Mouse (Mus musculus) left cerebral cortex, adult 2 months (tissue): ENCODE measurements around the gene Zic5. TPM values are rescaled to one million over a fixed set of nuclear protein-coding genes. Genes with fewer than 3 reads are reported as not detected.
"Not testable (repeated sequence)": the region's sequence is repeated elsewhere in the genome, so short reads cannot be mapped to it uniquely, and the experiment has no call there.

Experiments used
- DNase-seq, 2 experiments: peaks; one replicate each; pipeline ENCODE4 v3.0.0; 2021 to 2022; ENCODE audit warnings: low spot score in 2 of 2, mixed read lengths in 1 of 2; ENCODE audit errors: extremely low spot score in 1 of 2
- H3K27ac ChIP-seq: fragments of 200-600 bp; 2 replicates; pipeline ENCODE4 v1.8.1; 2022
- H3K4me3 ChIP-seq: fragments of 200-600 bp; 2 replicates; pipeline ENCODE4 v1.8.1; 2022
- CTCF ChIP-seq: fragments of 200-600 bp; IDR thresholded peaks from 2 replicates; pipeline ENCODE4 v1.8.1; 2022; ENCODE audit warnings: antibody characterized with exemption, mild to moderate bottlenecking, moderate library complexity
- intact Hi-C: fragments of 180-260 bp; cut with DNase I; formaldehyde crosslinking; loops from one replicate; pipeline ENCODE4 v1.15.1; 2025
- total RNA-seq, 2 experiments: library from RNA; stranded (reverse); gene quantifications; 2 replicates each; pipeline ENCODE4 v1.2.3; 2021

Zic5 gene
- total RNA-seq, 2 experiments from 2014 or later: 4.1 to 4.8 TPM

GRCm38 (mm10) chr14:122461966-122462365 is 3.5 kb downstream of the Zic5 start:
- Histone ChIP-seq H3K4me3 (peak overlapping the region; percentile 24; the same call in 1 of the 2 replicates), H3K27ac (peak overlapping the region; percentile 18; the same call in 1 of the 2 replicates)
- DNase-seq: no peak
- no peak for TF ChIP-seq CTCF
- intact Hi-C loops: loop anchor here (10.0 kb wide), 1 partner anchor 357 kb away; the partner anchor contains the start of gene Tm9sf2

GRCm38 (mm10) chr14:122461500-122461899 is 4.0 kb downstream of the Zic5 start:
- intact Hi-C loops: loop anchor here (10.0 kb wide), 1 partner anchor 357 kb away; the partner anchor contains the start of gene Tm9sf2

GRCm38 (mm10) chr14:122460226-122460625 is 5.3 kb downstream of the Zic5 start:
- intact Hi-C loops: loop anchor here (10.0 kb wide), 1 partner anchor 355 kb away; the partner anchor contains the start of gene Tm9sf2
- no peak overlapping the region for H3K4me3 ChIP-seq
- DNase-seq: no peak
- H3K27ac ChIP-seq: no peak overlapping the region
- TF ChIP-seq CTCF: no peak

More at GRCm38 (mm10) chr14:122461500-122461899, 4.0 kb downstream of the Zic5 start:
- no peak for TF ChIP-seq CTCF
- peak overlapping the region; percentile 18; the same call in 1 of the 2 replicates for H3K27ac ChIP-seq
- H3K4me3 ChIP-seq: peak overlapping the region; percentile 24; the same call in 1 of the 2 replicates
- DNase-seq: no peak

GRCm38 (mm10) chr14:122459776-122460175 is 5.7 kb downstream of the Zic5 start:
- intact Hi-C loops: loop anchor here (10.0 kb wide), 1 partner anchor 355 kb away; the partner anchor contains the start of gene Tm9sf2
- H3K4me3 ChIP-seq: no peak overlapping the region
- H3K27ac ChIP-seq: no peak overlapping the region
- DNase-seq: no peak
- TF ChIP-seq CTCF: no peak

GRCm38 (mm10) chr14:122459332-122459731 is 6.1 kb downstream of the Zic5 start:
- H3K4me3 ChIP-seq, H3K27ac ChIP-seq, DNase-seq, intact Hi-C loops: not testable (repeated sequence)

- intact Hi-C loops: no loop called here
- Histone ChIP-seq H3K27ac (no peak overlapping the region), H3K4me3 (no peak overlapping the region)
- TF ChIP-seq CTCF: no peak
- no peak for DNase-seq
These were observed 9.9 kb downstream of the Zic5 start for GRCm38 (mm10) chr14:122455562-122455958.

- TF ChIP-seq CTCF: no peak
- DNase-seq: no peak
- intact Hi-C loops: loop anchor here (1.0 kb wide), 1 partner anchor 225 kb away; no protein-coding TSS in a partner anchor
- Histone ChIP-seq H3K27ac (no peak overlapping the region; the same call in 1 of the 2 replicates), H3K4me3 (no peak overlapping the region)
These were observed 10.4 kb downstream of the Zic5 start for GRCm38 (mm10) chr14:122454901-122455561.

GRCm38 (mm10) chr14:122453996-122454738 is 11.3 kb downstream of the Zic5 start:
- intact Hi-C loops: loop anchor here (1.0 kb wide), 1 partner anchor 224 kb away; no protein-coding TSS in a partner anchor
- no peak for TF ChIP-seq CTCF
- H3K27ac ChIP-seq: peak overlapping the region; percentile 52

GRCm38 (mm10) chr14:122453388-122453995 is 12.0 kb downstream of the Zic5 start:
- intact Hi-C loops: no loop called here
- no peak for DNase-seq
- Histone ChIP-seq H3K4me3 (peak overlapping the region; percentile 30), H3K27ac (peak overlapping the region; percentile 52)
- TF ChIP-seq CTCF: peak; percentile 42

More at GRCm38 (mm10) chr14:122453996-122454738, 11.3 kb downstream of the Zic5 start:
- H3K4me3 ChIP-seq: peak overlapping the region; percentile 30
- DNase-seq: no peak

- Histone ChIP-seq H3K27ac (peak overlapping the region; percentile 52; the same call in 1 of the 2 replicates), H3K4me3 (no peak overlapping the region)
- intact Hi-C loops: no loop called here
- TF ChIP-seq CTCF: no peak
- DNase-seq: no peak
These were observed 12.6 kb downstream of the Zic5 start for GRCm38 (mm10) chr14:122452701-122453387.

GRCm38 (mm10) chr14:122451551-122452145 is 13.8 kb downstream of the Zic5 start:
- Histone ChIP-seq H3K4me3 (no peak overlapping the region), H3K27ac (no peak overlapping the region)
- no peak for TF ChIP-seq CTCF
- intact Hi-C loops: no loop called here
- DNase-seq: no peak
